Mouse (Mus musculus) natural killer cell, adult 2 months (primary cell): Measurements from ENCODE around the gene Palm.
A peak's percentile ranks its signal among the peaks of the same experiment; 100 is the strongest.
"Not testable (repeated sequence)": the region's sequence is repeated elsewhere in the genome, so short reads cannot be mapped to it uniquely, and the experiment has no call there.

Source experiments
- DNase-seq, 2 experiments: peaks; one replicate each; pipeline ENCODE4 v3.0.0; 2022; ENCODE audit warnings: low spot score in 2 of 2

The Palm gene

DNA sequence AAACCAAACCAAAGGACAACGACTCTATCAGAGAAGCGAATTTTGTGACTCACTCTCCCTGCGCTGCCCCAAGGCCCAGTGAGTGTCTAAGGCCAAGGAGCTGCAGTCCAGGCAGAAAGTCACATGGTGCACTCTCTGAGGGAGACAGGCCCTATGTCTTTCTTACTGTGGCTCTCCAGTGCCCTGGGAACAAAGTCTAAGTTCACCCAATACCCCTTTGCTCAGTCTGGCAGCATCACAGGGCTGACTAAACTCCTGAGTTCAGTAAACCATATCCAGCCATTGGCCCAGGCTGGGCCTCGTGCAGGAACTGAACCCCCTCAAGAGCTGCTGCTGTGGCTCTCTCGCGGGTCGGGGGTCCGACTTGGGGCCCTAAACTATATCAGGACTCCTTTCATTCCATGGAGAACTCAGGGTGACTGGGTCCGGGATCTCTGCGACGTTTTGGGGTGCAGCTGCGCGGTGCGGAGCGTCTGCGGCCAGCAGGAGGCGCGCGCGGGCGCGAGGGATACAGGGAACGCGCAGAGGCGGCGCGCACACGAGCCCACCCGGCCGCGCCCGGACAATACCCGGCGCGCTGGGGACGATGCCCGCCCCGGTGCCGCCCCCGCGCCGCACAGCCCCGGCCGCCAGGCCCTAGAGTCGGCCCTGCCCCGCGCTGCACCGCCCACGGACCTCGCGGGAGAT, at the start of gene Palm:
Palm (plus strand) TSS at position 522 of the 687 bp plus-strand sequence.
- peak; percentile 49 to 71 for DNase-seq

DNA sequence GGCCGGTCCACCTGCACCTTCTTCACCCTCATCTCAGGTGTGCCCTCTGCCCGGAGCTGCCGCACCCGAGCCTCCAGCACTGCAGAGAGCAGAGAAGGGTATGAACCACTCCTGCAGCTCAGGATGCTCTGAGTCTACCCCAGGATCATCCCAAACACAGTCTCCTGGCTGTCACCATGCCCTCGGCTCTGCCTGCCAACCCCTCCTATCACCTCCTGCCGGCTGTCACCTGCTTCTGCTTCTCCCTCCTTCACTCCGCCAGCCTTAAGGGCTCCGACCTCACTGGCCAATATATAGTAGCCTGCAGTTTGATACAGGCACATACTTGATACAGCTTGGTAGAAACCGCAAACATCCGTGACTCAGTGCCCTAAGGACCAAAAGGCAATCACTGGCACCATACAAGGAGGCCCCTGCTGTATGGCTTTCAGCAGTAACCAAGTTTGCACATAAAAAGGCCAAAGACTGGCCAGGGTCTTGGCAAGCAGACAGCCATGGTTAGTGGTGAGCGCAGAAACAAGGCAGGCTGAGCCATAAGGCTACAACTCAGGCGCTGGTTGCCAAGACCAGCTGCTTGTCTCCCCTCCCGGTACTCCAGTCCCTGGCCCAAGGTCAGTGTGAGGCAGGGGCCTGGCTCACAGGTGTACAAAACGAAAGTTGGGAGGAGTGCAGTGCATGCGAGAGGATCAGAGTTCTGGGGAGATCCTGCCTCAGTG, 49.6 kb upstream of the Palm start:
- no peak for DNase-seq

DNA sequence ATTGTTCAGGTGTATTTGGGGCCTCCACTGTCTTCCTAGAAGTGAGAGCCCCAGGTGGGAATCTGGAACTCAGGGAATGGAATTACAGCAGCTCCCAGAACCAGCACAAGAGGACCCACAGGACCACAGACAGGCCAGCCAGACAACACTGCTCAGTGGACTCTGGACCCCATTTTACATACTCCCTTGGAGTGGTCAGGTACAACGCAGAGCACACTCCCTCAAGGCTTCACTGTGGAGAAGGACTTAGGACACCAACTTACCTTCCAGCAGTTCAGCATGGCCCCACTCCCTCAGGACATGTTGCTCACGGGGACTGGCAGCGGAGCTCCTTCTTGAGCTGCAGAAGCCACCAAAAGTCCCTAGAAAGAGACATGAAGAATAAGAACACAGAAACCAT, 48.0 kb upstream of the Palm start:
- no peak for DNase-seq

DNA sequence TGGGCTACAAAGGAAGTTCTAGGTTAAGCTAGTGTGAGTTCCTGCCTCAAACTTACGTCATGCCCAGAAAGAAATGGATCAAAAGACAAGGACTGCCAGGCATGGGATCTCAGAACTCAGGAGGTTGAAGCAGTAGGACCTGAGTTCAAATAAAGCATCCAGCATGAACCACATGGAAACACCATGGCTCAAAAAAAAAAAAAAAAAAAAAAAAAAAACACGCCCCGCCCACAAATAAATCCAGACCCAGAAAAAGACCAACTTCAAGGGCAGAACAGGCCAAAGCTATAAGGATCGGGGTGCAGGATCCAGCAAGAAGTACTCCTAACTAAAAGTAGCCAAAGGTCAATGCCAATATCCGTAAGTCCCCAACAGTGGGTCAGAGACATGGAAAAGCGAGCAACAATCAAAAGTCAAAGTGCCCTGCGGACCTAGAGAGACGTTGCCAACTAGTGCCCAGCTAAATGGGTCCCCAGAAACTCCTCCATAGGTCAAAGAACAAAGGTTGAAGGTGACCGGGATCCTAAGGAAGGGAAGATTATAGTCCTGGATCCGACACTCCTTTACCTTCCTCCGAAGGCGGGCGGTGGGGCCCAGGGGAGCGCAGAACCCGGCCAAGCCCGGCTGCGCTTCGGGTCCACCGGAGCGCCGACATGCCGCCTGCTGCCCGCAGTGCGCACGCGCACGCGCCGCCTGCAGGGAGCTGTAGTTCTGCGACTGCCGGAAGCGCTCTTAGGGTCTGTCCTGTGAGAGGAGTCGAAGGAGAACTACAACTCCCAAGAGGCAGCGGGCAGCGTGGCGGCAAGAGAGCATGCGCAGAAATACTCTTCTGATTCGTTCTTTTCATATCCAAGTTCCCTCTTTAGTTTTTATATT, 47.2 kb upstream of the Palm start, which contains the start of gene Polrmt:
Polrmt (minus strand) TSS at position 684 of the 876 bp plus-strand sequence.
- DNase-seq: peak; percentile 93 to 95

DNA sequence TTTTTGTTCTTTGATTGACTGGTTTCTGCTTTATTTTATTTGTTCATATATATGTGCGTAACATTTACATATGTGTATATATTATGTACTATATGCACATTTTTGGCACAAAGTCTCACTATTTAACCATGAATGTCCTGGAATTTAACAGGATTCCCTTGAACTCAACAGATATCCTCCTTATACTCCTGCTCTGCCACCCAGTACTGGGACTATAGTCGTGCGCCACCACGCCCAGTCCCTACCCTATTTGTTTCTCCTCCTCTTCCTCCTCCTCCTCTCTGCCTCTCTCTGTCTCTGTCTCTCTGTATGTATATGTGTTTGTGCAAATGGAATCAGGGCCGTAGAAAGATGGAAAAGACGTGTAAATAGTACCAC, 46.6 kb upstream of the Palm start:
- DNase-seq: no peak

DNA sequence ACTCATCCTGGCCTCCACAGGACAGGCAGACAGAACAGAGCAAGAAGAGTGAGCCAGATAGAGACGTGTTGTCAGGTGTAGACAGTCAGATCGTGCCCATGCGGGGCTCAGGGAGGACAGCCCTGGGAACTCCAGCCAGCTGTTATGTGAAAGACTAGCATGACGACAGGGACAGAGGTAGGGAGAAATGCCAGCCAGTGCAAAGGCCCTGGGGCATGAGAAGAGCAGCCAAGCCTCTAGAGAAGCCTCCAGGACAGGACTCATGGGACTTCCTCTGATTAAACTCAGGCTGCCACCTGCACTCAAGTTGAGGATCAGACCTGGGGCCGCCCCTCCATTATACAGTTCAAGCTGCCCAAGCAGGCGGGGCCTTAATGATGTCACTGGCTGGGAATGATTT, 44.9 kb upstream of the Palm start:
- DNase-seq: no peak

DNA sequence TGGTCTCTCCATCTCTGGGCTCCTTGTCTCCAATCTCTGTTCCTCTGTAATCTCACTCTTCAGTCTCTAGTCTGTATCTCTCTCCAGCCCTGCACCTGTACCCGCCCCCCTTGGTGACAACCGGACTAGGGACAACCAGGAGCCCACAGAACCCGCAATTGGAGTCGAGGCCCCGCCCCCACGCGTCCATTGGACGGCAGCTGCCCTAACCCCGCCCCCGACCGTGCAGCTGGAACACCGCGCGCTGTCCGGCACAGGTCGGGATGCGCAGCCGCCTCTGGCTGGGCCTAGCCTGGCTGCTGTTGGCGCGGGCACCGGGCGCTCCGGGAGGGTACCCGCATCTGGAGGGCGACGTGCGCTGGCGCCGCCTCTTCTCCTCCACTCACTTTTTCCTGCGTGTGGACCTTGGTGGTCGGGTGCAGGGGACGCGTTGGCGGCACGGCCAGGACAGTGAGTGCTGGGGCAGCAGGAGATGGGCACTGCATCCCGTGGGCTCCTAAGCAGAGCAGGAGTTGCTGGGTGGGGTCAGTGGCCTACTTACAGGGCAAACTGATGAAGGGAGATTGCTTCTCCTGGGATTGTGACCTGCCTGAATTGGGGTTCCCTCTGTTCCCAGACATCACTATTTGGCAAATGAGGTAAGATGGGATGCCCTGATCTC, 38.4 kb upstream of the Palm start, which contains the start of gene Fgf22:
Fgf22 (plus strand) TSS at position 221 of the 661 bp plus-strand sequence.
- DNase-seq: no peak

DNA sequence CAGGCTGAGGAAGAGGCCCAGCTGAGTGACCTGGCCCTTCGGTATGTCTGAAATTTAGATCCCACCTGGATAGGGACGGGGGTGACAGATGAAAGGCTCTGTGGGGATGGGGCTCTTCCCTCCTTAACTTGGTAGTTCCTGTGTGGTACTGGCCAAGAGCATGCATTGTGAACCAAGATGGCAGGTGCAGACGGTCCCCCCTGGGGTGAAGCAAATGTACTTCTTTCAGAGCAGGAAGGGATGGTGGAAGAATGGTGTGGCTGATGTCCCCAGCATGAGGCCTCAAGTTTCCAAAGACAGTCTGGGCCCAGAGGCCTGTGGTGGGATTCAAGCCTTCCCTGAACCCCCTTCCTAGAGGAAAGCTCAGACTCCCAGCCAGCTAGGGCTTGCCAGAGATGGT, 37.5 kb upstream of the Palm start:
- no peak for DNase-seq

DNA sequence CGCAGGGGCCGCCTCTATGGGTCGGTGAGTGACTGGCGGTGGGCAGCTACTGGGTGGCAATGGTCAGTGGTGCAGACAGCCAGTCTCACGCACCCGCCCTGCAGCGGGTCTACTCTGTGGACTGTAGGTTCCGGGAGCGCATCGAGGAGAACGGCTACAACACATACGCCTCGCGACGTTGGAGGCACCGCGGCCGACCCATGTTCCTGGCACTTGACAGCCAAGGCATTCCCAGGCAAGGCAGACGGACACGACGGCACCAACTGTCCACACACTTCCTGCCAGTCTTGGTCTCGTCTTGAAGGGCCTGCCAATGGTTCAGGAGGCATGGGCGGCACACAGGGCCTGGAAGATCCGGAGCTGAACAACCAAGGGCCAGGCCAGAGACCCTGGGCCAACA, 36.7 kb upstream of the Palm start:
- DNase-seq: no peak

DNA sequence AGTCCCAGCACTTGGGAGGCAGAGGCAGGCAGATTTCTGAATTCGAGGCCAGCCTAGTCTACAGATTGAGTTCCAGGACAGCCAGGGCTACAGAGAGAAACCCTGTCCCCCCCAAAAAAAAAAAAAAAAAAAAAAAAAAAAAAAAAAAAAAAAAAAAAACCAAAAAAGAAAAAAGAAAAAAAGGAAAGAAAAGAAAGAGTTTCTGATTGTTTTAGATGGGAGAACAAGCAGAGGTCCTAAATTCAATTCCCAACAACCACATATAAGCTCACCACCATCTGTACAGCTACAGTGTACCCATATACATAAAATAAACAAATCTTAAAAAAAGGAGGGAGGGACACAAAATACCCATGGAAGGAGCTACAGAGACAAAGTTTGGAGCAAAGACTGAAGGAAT, 33.7 kb upstream of the Palm start:
- not testable (repeated sequence) for DNase-seq

DNA sequence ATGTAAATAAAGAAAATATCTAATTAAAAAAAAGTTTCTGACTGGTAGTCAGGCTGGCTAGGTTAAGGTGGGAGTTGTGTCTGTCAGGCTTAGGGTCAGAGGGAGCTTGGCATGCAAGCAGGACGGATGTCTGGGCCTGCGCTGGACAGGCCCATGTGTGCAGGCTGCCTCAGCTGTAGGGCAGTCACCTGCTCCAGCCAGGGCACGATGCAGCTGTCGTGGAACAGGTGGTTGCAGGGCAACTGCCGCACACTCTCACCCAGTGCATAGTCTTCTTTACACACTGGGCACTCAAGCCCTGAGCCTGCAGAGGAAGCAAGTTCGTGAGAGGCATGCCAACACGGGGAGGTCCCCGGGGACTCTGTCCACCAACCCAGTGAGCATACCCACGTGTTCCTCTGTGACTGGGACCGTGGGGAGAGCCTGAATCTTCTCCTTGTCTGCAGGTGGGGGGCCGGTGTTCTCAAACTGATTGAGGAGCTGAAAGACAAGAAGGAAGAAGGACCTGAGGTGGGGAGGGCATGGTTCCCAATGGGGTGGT, 32.7 kb upstream of the Palm start:
- DNase-seq: no peak

DNA sequence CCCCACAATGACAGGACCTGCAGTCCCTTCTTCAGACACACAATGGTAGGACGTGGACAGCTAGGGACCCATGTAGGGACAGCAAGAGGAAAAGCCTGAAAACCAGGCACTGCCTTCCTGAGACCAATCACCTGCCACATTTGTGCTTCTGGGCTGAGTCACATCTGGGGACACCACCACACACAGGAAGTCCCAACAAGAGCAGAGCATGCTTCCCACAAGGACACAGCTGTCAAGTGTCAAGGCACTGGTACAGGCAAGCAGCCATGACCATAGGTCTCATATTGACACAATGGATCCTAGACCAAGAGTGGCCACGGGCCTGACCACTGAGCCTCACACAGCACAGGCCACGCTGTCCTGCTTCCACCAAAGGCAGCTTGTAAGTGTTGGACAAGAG, 30.5 kb upstream of the Palm start:
- DNase-seq: no peak

DNA sequence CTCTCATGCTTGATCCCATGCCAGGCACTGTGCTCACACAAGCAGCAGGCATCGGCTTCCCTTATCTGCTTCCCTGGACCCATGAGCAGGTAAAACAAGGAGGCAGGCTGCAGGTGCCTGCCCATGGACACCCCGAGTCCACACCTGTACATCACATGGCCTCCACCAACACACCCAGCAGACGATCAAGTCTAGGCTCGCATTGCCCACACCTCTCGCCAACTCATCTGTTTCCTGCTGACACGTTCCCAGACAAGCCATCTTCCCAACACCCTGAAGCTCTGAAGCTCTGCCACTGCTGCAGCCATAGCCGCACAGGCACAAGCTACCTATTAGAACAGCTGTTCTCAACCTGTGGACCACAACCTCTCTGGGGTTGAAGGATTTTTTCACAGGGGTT, 29.1 kb upstream of the Palm start:
- no peak for DNase-seq

DNA sequence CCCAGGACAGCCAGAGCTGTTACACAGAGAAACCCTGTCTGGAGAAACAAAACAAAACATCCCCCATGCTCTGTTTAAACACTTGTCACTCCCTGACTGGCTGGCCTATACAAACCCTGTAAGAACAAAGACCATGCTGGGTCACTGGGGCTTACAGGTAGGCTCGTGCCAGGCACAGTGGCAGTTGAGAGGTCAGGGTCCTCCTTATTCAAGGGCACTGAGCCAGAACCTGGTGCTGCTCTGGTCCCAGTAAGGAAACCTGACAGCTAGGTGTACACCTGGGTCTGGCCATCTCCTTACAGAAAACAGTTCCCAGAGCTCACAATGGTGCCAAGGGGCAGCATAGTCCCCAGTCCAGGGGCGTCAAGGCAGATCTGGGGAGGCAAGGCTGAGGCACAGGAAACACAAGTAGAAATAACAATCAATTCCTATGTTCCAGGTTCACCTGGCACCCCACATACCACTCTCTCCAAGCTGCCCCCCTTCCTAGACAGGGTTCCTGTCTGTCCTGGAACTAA, 28.1 kb upstream of the Palm start:
- no peak for DNase-seq

DNA sequence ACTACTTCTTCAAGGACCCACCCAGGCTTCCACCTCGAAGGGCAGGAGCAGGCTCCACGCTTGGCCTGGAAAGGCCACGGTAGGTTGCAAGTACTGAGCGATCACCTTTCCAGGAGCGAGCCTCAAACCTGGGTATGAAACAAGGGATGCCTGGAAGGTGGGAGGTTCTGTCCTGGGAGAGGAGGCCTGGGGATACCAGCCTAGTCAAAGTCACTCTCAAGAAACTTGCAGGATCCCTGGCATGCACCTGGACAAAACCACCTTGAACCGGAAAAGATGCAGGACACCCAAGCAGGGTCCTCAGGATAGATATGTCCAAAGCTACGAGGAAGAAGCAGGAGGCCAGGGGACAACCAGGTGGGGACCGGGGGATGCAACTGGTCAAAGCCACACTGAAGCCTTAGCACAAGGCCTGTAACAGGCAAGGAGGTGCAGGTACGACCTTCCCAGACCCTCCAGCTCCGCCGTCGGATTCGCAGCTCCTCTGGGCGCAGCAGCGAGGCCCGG, 27.3 kb upstream of the Palm start:
- no peak for DNase-seq

DNA sequence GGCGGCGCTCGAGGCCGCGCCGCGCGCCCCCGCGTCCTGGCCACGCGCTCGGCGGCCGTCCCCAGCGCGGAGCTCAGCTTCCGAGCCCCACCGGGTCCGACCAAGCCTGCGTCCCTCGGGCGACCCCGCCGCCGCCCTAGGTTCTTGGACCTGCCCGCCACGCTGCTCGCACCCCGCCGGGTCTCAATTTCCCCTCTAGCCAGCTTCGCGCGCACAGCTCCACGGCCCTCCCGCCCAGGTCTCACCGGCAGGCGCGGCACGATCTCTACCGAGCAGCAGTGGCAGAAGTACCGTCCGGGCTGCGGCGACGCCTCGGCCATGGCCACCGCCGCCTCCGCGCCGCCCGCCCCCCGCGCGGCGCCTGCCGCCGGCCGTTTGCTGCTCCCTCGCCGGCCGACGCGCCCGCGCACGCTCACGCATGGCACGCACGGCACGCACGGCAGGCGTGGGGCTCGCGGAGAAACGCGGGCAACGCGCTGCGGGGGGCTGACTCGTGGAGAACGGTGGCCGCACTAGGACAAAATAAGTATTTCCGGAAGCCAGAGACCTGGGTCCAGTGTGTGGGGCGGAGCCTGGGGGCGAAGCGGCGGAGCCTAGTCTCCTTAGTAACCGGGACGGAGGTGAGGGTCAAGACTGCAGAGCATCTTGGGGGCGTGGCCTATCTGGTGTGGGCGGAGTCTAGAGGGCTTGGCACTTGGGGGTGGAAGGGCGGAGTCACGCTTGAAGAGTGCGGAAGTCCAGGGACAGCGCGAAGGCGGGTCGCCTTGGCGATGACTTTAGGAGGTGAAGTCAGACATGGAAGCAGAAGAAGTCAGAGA, 26.7 kb upstream of the Palm start, which contains the start of gene Rnf126:
Rnf126 (minus strand) TSS at position 445 of the 818 bp plus-strand sequence.
- DNase-seq: peak; percentile 99 to 100

DNA sequence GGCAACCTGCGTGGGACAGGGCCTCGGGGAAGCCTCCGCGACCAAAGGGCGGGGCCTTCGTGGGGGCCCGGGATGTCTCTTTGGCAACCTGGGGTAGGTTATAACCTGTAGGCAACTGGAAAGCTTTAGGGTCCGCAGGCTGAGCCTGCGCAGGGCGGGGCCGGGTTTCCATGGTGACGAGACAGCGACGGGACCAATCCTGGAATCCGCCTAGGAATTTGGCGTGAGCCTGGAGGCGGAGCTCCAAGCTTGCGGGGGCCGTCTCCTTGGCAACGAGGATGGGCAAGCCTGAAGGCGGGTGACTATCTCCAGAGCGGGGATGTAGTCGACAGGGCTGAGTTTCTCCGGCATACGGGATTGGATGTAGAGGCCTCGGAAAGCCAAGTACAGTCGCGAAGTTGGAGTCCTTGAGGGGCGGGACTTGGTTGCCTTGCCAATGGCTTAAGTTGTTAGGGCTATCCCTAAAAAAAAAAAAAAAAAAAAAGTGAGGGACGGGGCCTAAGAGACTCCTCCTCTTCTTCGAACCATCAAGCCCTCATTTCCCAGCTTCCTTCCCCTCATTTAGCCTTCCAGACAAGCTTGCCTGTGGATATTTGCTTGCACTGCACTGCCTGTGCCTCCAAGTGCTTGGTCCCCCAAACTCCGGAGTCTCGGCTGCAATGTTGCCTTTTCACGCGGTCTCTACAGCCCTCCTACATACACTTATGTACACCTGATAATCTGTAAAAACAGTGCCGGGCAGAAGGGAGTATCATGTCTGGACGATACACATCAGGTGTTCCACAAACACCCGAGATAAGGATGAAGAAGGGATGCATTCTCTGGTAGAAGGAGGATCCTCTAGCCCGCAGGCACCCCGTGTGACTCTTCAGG, 25.8 kb upstream of the Palm start:
- no peak for DNase-seq

DNA sequence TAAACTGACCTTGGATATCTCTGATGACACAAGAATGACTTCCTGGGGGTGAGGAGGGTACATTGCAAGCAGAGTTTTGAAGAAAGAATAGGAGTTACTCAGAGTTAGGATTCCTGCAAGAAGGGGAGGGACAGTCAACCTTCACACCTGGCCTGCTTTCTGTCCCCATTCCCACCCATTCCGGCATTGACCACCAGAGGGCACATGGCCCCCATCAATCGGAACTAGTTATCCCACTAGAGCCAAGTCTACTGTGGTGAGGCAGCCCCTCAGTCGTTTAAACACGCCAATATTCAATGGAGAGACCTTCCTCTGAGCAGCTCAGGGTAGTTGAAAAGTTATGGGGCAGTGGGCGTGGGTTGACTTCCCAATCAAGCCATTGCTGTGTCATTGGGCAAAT, 25.0 kb upstream of the Palm start:
- peak; percentile 38 to 67 for DNase-seq

DNA sequence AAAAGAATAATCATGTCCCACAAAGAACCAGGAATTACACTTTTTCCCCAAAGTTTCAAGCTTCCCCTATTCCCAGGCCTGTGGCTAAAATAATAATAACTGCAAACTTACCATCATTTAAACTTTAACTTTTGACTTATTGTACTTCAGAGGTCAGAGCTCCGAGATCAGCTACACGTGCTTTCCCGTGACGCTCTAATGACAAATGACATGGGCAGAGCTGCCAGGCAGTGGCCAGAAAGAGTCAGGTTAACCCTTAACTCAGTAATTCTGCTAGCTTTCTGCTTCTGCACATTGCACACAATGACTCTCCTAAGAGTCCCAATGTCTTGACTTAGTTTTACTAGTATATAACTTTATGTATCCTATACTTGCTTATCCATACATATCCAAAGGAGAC, 24.0 kb upstream of the Palm start:
- no peak for DNase-seq
